Mouse (Mus musculus) embryonic facial prominence, embryonic 14.5 days (tissue): ENCODE results near the gene Naaladl1. TPM values are rescaled to one million over a fixed set of nuclear protein-coding genes. Genes with fewer than 3 reads are reported as not detected.

Experiments
- ATAC-seq: fragments of 200-750 bp; cut with Nextera tagmentation; 2 replicates; pipeline ENCODE4 v1.8.0; 2017; ENCODE audit warnings: low read depth, moderate number of reproducible peaks, moderate TSS enrichment
- DNase-seq: peaks from one replicate; pipeline ENCODE4 v3.0.0-alpha.2; 2015; ENCODE audit warnings: low spot score
- H3K27ac ChIP-seq: fragments of 300-500 bp; sonication (generic); replicated peaks from 2 replicates; pipeline ENCODE4 v1.5.1; 2014; ENCODE audit warnings: low read depth, mild to moderate bottlenecking, low read length, moderate library complexity
- H3K27me3 ChIP-seq: fragments of 300-500 bp; sonication (generic); replicated peaks from 2 replicates; pipeline ENCODE4 v1.6.1; 2014; ENCODE audit warnings: low read length; ENCODE audit not compliant: control insufficient read depth, insufficient read depth
- H3K36me3 ChIP-seq: fragments of 300-500 bp; sonication (generic); 2 replicates; pipeline ENCODE4 v1.6.1; 2014; ENCODE audit warnings: low read length, mixed read lengths; ENCODE audit not compliant: control insufficient read depth, insufficient read depth
- H3K4me1 ChIP-seq: fragments of 300-500 bp; sonication (generic); 2 replicates; pipeline ENCODE4 v1.6.1; 2014; ENCODE audit warnings: antibody characterized with exemption, low read length; ENCODE audit not compliant: control insufficient read depth, insufficient read depth
- H3K4me2 ChIP-seq: fragments of 300-500 bp; sonication (generic); 2 replicates; pipeline ENCODE4 v1.6.1; 2014; ENCODE audit warnings: low read depth, mild to moderate bottlenecking, low read length, moderate library complexity, mixed read lengths
- H3K4me3 ChIP-seq: fragments of 300-500 bp; sonication (generic); 2 replicates; pipeline ENCODE4 v1.5.1; 2014; ENCODE audit warnings: low read depth, mild to moderate bottlenecking, low read length
- H3K9ac ChIP-seq: fragments of 300-500 bp; sonication (generic); 2 replicates; pipeline ENCODE4 v1.6.1; 2014; ENCODE audit warnings: low read depth, mild to moderate bottlenecking, low read length, moderate library complexity, mixed read lengths
- H3K9me3 ChIP-seq: fragments of 300-500 bp; sonication (generic); 2 replicates; pipeline ENCODE4 v1.6.1; 2016; ENCODE audit warnings: low read length; ENCODE audit not compliant: control insufficient read depth
- WGBS: fragments of 180-500 bp; shearing (Covaris S2); extraction: QIAGEN DNeasy Blood & Tissue Kit; methylation state at CpG from one replicate; pipeline ENCODE4 v1.1.7; 2014; 5-methylcytosine and 5-hydroxymethylcytosine counted together
- polyA plus RNA-seq: library from polyadenylated mRNA; unstranded; fragments of >200 nt; fragmentation: Nextera tagmentation; extraction: Ambion mirVana; gene quantifications from 2 replicates; pipeline ENCODE4 v1.2.1, GENCODE M21; 2014

The Naaladl1 gene
- polyA plus RNA-seq, 1 experiment from 2014 or later = 0.51 TPM

DNA sequence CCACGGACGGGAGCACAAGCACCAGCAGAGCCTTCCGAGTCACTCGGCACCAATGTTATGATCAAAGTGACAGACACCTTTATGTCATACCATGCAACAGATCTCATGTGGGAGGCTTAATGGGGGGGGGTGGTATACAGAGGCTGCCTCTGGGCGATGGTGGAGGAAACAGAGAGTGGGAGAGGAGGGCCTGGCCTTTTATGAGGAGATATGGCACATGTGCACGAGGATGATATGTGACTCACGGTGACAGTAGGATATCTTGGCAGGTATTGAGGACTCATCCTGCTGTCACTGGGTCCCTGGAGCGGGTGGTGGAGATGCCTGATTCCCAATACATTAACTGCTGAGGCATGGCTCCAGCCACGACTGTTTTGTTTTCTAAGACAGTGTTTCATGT is 49.6 kb downstream of the Naaladl1 start:
- Histone ChIP-seq H3K36me3 (no peaks in the 10 kb centered on the region), H3K4me3 (no peak overlapping the region), H3K27ac (no peak overlapping the region), H3K9ac (no peak overlapping the region), H3K9me3 (no peaks in the 10 kb centered on the region), H3K4me1 (no peaks in the 10 kb centered on the region), H3K27me3 (no peaks in the 10 kb centered on the region), H3K4me2 (no peak overlapping the region)
- ATAC-seq = no peak
- WGBS = 83% methylated on average over 9 of the region's 9 CpGs
- DNase-seq = no peak

DNA sequence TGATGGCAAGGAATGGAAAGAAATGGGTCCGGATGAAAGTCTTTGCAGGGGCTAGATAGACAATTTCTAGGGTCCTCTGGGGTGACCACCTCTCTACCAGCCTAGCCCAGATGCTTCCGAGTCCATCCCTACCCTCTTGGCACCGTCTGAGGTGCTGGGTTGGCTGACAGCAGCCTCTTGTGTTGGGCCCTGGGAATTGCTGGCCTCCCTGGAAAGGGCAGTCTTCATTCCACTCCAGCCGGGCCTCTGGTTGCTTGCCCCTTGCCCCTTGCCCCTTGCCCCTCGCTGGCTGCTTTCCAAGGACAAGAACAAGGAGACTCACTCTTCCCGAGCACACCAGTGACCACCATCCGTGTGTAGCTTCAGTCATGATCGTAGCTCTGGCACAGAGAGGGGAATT is 50.8 kb downstream of the Naaladl1 start:
- 52% methylated on average over 8 of the region's 8 CpGs for WGBS
- Histone ChIP-seq H3K4me3 (no peak overlapping the region), H3K27ac (no peak overlapping the region), H3K36me3 (no peaks in the 10 kb centered on the region), H3K27me3 (no peaks in the 10 kb centered on the region), H3K4me2 (no peak overlapping the region), H3K9me3 (no peaks in the 10 kb centered on the region), H3K9ac (no peak overlapping the region), H3K4me1 (no peaks in the 10 kb centered on the region)
- no peak for ATAC-seq
- DNase-seq = no peak

- ATAC-seq (no peak), DNase-seq (no peak)
- Histone ChIP-seq H3K9me3 (no peaks in the 10 kb centered on the region), H3K9ac (no peak overlapping the region), H3K36me3 (no peaks in the 10 kb centered on the region), H3K27ac (no peak overlapping the region), H3K4me1 (no peaks in the 10 kb centered on the region), H3K27me3 (no peaks in the 10 kb centered on the region), H3K4me3 (no peak overlapping the region), H3K4me2 (no peak overlapping the region)
- 63% methylated on average over 6 of the region's 6 CpGs for WGBS
Observed at GRCm38 (mm10) chr19:6157220-6157619, 51.6 kb downstream of the Naaladl1 start.

- H3K4me1 ChIP-seq = no peaks in the 10 kb centered on the region
- ATAC-seq (no peak), DNase-seq (no peak)
- no peak overlapping the region for H3K4me3 ChIP-seq
- H3K4me2 ChIP-seq = no peak overlapping the region
- H3K27me3 ChIP-seq = no peaks in the 10 kb centered on the region
- H3K36me3 ChIP-seq = no peaks in the 10 kb centered on the region
- WGBS = 64% methylated on average over 10 of the region's 10 CpGs
- H3K9me3 ChIP-seq = no peaks in the 10 kb centered on the region
- no peak overlapping the region for H3K27ac ChIP-seq
- H3K9ac ChIP-seq = no peak overlapping the region
Observed at GRCm38 (mm10) chr19:6163872-6164547, 58.4 kb downstream of the Naaladl1 start.

Other genes starting within 250 kb of the Naaladl1 start
- gene Frmd8, start 230.5 kb upstream of the Naaladl1 start, polyA plus RNA-seq = 20.6 and 25.8 TPM in 2 replicates
- 2.8 and 3.0 TPM in 2 replicates for gene Slc25a45, start 228.0 kb upstream of the Naaladl1 start, polyA plus RNA-seq
- gene Tigd3, start 211.6 kb upstream of the Naaladl1 start, polyA plus RNA-seq = 1.4 and 2.0 TPM in 2 replicates
- 124 and 143 TPM in 2 replicates for gene Dpf2, start 192.8 kb upstream of the Naaladl1 start, polyA plus RNA-seq
- 14.0 and 16.2 TPM in 2 replicates for gene Cdc42ep2, start 181.0 kb upstream of the Naaladl1 start, polyA plus RNA-seq
- gene Pola2, start 141.6 kb upstream of the Naaladl1 start, polyA plus RNA-seq = 59.1 and 65.2 TPM in 2 replicates
- gene Slc22a20, start 119.6 kb upstream of the Naaladl1 start, polyA plus RNA-seq = not detected in 2 replicates
- 16.8 and 19.0 TPM in 2 replicates for gene Capn1, start 89.9 kb upstream of the Naaladl1 start, polyA plus RNA-seq
- 32.1 and 34.9 TPM in 2 replicates for gene Syvn1, start 59.2 kb upstream of the Naaladl1 start, polyA plus RNA-seq
- gene Mrpl49, start 48.0 kb upstream of the Naaladl1 start, polyA plus RNA-seq = 67.5 and 69.8 TPM in 2 replicates
- 870 and 937 TPM in 2 replicates for gene Fau, start 47.9 kb upstream of the Naaladl1 start, polyA plus RNA-seq
- gene Znhit2, start 44.6 kb upstream of the Naaladl1 start, polyA plus RNA-seq = 33.1 and 33.6 TPM in 2 replicates
- 19.5 and 21.7 TPM in 2 replicates for gene Tm7sf2, start 37.4 kb upstream of the Naaladl1 start, polyA plus RNA-seq
- gene Vps51, start 28.6 kb upstream of the Naaladl1 start, polyA plus RNA-seq = 52.0 and 66.5 TPM in 2 replicates
- gene Tmem262, start 25.7 kb upstream of the Naaladl1 start, polyA plus RNA-seq = not detected in 2 replicates
- gene Gm28374, start 23.5 kb upstream of the Naaladl1 start, polyA plus RNA-seq = 0.28 and 0.67 TPM in 2 replicates
- gene Zfpl1, start 20.8 kb upstream of the Naaladl1 start, polyA plus RNA-seq = 66.2 and 81.8 TPM in 2 replicates
- 24.6 and 29.0 TPM in 2 replicates for gene Cdca5, start 20.8 kb upstream of the Naaladl1 start, polyA plus RNA-seq
- gene AC131692.1, start 11.4 kb upstream of the Naaladl1 start, polyA plus RNA-seq = not detected in 2 replicates
- 46.3 and 46.6 TPM in 2 replicates for gene Sac3d1, start 12.9 kb downstream of the Naaladl1 start, polyA plus RNA-seq
- gene Snx15, start 22.5 kb downstream of the Naaladl1 start, polyA plus RNA-seq = 26.7 and 27.5 TPM in 2 replicates
- 0.28 and 0.33 TPM in 2 replicates for gene Batf2, start 35.2 kb downstream of the Naaladl1 start, polyA plus RNA-seq
- gene Arl2, start 35.8 kb downstream of the Naaladl1 start, polyA plus RNA-seq = 73.4 and 80.6 TPM in 2 replicates
- not detected in 2 replicates for gene Majin, start 78.6 kb downstream of the Naaladl1 start, polyA plus RNA-seq
- 3.3 and 4.1 TPM in 2 replicates for gene Gpha2, start 120.6 kb downstream of the Naaladl1 start, polyA plus RNA-seq
- gene Ppp2r5b, start 130.1 kb downstream of the Naaladl1 start, polyA plus RNA-seq = 35.1 and 36.5 TPM in 2 replicates
- gene Atg2a, start 135.9 kb downstream of the Naaladl1 start, polyA plus RNA-seq = 10.6 and 11.1 TPM in 2 replicates
- 68.4 and 68.6 TPM in 2 replicates for gene Ehd1, start 170.9 kb downstream of the Naaladl1 start, polyA plus RNA-seq
- 1.5 and 1.6 TPM in 2 replicates for gene Cdc42bpg, start 200.7 kb downstream of the Naaladl1 start, polyA plus RNA-seq
- gene Men1, start 229.2 kb downstream of the Naaladl1 start, polyA plus RNA-seq = 54.2 and 61.5 TPM in 2 replicates
- 9.8 and 9.9 TPM in 2 replicates for gene Map4k2, start 235.4 kb downstream of the Naaladl1 start, polyA plus RNA-seq